Mouse (Mus musculus) layer of hippocampus, adult 6 months (tissue): ENCODE measurements around the gene Dpf2. TPM values are rescaled to one million over a fixed set of nuclear protein-coding genes. Genes with fewer than 3 reads are reported as not detected.

Source experiments
- long read RNA-seq, 2 experiments: library from polyadenylated mRNA; unstranded; transcript quantifications; one replicate each; pipeline ENCODE4 v2.0.0; 2019 to 2020
- polyA plus RNA-seq: library from polyadenylated mRNA; unstranded; fragments of <200 nt; fragmentation: Nextera tagmentation; gene quantifications from 2 replicates; pipeline ENCODE4 v1.2.3, GENCODE M21; 2021

Dpf2 gene
- polyA plus RNA-seq: 36.4 and 37.3 TPM in 2 replicates
- long read RNA-seq, experiment 1, transcript Dpf2-202 (12 exons, 2,406 nt): major isoform, 34 of 58 reads
- long read RNA-seq, experiment 1, transcript Dpf2-205 (11 exons, 3,314 nt): minor isoform, 9 of 58 reads
- long read RNA-seq, experiment 1, partial matches to known transcripts: 8 of 58 reads
- long read RNA-seq, experiment 1, other reads (novel, unspliced or antisense): 7 of 58 reads
- long read RNA-seq, experiment 2, transcript Dpf2-205 (11 exons, 3,314 nt): minor isoform, 92 of 464 reads
- long read RNA-seq, experiment 2, transcript Dpf2-202 (12 exons, 2,406 nt): major isoform, 315 of 464 reads
- long read RNA-seq, experiment 2, partial matches to known transcripts: 19 of 464 reads
- long read RNA-seq, experiment 2, other reads (novel, unspliced or antisense): 37 of 464 reads

DNA sequence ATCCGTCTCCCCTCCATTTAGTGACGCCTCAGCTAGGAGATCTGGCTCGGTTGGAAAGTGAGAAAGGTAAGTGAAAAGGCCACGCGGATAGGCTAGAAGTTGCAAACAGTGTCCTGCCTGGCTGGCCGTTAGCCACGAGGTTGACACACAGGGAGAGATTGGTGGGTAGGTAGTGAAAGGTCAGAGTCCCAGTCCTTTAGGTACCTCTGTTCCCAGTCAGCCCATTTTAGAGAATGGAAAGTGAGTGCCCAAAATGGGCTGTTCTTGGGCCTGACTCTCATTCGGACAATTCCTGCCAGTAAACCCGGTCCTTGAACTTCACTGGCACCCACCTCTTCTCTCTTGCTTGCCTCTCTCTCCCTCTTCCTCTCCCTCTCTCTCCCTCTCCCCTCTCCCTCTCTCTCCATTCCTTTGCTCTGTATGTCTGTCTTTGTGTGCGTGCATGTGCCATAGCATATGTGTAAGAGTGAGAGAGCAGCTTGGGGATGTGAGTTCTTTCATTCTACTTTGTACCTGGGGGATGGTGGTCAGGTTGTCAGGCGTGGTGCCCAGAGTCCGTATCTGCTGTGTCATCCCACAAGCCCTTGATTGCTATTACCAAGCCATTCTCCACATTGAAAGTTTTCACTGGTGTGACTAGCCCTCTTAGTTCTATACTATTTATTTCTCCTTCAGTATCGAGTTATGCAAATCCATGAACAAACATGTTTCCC is at the start of gene Dpf2:
Gene Dpf2 (minus strand): TSS at position 4 of the 713 bp plus-strand sequence.

DNA sequence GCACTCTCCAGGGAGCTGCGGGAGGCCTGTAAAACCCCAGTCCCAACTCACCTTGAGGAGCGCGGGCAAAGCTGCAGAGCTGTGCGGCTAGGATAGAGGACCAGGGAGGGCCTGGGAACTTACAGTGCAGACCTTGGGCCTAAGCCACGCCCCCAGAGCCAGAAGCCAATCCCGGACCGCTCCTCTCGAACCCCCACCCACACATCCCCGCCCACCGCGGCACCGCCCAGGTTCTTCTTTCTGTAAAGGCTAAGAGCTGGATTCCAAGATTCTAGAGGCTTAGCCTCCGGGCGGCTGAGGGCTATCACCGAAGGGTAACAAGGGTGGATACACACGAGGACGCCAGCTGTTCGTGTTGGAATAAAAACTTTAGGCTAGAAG is 11.9 kb upstream of the Dpf2 start, which contains the start of gene Cdc42ep2:
Gene Cdc42ep2 (minus strand): TSS at position 104 of the 381 bp plus-strand sequence.

GRCm38 (mm10) chr19:5894002-5894678 is 18.7 kb downstream of the Dpf2 start, which contains the start of gene Tigd3:
Gene Tigd3, minus strand, starts transcription at chr19:5894149.

DNA sequence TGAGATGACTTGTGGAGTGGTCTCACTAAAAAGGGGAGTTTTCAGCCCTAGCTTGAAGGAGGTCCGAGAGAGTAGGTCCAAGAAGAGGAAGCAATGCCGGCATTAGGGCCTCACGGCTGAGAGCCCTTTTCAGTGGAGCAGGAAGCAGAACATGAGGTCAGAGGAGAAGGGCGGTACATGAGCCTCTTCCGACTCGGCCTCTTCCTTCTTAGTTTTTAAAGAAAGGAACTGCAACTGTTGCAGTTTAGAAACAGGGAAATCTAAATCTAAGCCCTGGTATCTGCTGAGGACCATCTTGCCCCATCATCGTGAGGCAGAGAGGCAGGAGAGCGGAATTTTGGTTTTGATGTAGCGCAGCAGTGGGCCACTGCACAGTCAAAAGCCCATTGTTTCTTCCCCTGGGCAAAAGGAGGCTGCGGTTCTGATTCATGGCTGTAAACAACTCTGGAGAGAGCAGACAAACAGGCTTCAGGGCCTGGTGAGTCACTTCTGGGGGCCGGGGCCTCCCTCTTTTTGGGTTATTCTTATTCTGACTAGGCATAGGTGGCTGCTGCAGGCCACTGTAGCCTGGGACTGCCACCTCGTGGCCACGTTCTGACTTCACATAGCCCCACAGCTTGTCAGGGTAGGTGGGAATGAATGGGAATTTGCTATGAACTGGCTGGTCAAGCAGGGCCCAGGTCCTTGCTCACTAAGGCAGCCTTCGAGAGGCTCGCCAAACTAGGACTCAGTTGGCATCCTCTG is 35.0 kb downstream of the Dpf2 start, which contains the start of gene Slc25a45:
Gene Slc25a45 (plus strand): TSS at position 191 of the 744 bp plus-strand sequence.

DNA sequence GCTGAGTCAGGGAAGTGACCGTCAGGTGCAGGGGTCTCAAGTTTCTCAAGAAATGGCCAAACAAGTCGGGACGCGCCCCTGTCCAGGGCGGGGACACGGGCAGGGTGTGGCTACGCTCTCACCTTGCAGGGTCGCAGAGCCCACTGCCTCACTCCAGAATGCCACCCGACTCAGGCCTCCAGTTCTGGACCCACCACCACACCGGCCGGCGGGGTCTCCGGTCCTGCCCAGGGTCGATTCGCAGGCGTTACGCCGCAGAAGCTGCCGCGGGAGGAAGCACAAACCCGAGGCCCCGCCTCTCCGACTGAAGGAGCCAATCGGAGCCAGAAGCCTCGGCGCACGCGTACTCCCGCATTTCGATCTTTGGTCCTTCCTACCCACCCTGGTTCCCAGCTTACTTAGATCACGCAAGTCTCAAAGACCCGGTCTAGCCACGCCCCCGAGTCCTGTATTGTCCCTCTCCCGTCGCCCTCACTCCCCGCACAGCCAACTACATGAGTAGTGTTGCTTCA is 37.8 kb downstream of the Dpf2 start, which contains the start of gene Frmd8:
Gene Frmd8 (minus strand): TSS at position 306 of the 512 bp plus-strand sequence.

Other genes starting within 250 kb of the Dpf2 start
- gene Sipa1, start 249.3 kb downstream of the Dpf2 start, polyA plus RNA-seq: 7.2 and 9.3 TPM in 2 replicates
- gene Map3k11, start 224.3 kb downstream of the Dpf2 start, polyA plus RNA-seq: 6.1 and 6.9 TPM in 2 replicates
- 6.7 and 8.1 TPM in 2 replicates for gene Pcnx3, start 224.1 kb downstream of the Dpf2 start, polyA plus RNA-seq
- 0.65 and 0.82 TPM in 2 replicates for gene Kcnk7, start 208.6 kb downstream of the Dpf2 start, polyA plus RNA-seq
- 9.6 and 11.4 TPM in 2 replicates for gene Ehbp1l1, start 186.7 kb downstream of the Dpf2 start, polyA plus RNA-seq
- 13.9 and 17.1 TPM in 2 replicates for gene Fam89b, start 183.4 kb downstream of the Dpf2 start, polyA plus RNA-seq
- gene Ltbp3, start 172.1 kb downstream of the Dpf2 start, polyA plus RNA-seq: 2.5 and 4.3 TPM in 2 replicates
- gene Scyl1, start 141.6 kb downstream of the Dpf2 start, polyA plus RNA-seq: 53.3 and 62.2 TPM in 2 replicates
- 14.0 and 15.8 TPM in 2 replicates for gene Frmd8, start 37.7 kb downstream of the Dpf2 start, polyA plus RNA-seq
- gene Slc25a45, start 35.2 kb downstream of the Dpf2 start, polyA plus RNA-seq: 0.98 and 1.3 TPM in 2 replicates
- gene Tigd3, start 18.9 kb downstream of the Dpf2 start, polyA plus RNA-seq: 0.85 and 0.88 TPM in 2 replicates
- 8.6 and 11.3 TPM in 2 replicates for gene Cdc42ep2, start 11.8 kb upstream of the Dpf2 start, polyA plus RNA-seq
- 2.8 and 2.9 TPM in 2 replicates for gene Pola2, start 51.2 kb upstream of the Dpf2 start, polyA plus RNA-seq
- gene Slc22a20, start 73.1 kb upstream of the Dpf2 start, polyA plus RNA-seq: not detected in 2 replicates
- 1.8 and 2.2 TPM in 2 replicates for gene Capn1, start 102.9 kb upstream of the Dpf2 start, polyA plus RNA-seq
- 36.6 and 44.8 TPM in 2 replicates for gene Syvn1, start 133.6 kb upstream of the Dpf2 start, polyA plus RNA-seq
- gene Mrpl49, start 144.8 kb upstream of the Dpf2 start, polyA plus RNA-seq: 51.5 and 58.6 TPM in 2 replicates
- gene Fau, start 144.8 kb upstream of the Dpf2 start, polyA plus RNA-seq: 3,358 and 3,673 TPM in 2 replicates
- 85.4 and 98.5 TPM in 2 replicates for gene Znhit2, start 148.2 kb upstream of the Dpf2 start, polyA plus RNA-seq
- 14.6 and 16.9 TPM in 2 replicates for gene Tm7sf2, start 155.4 kb upstream of the Dpf2 start, polyA plus RNA-seq
- 77.5 and 93.8 TPM in 2 replicates for gene Vps51, start 164.2 kb upstream of the Dpf2 start, polyA plus RNA-seq
- gene Tmem262, start 167.0 kb upstream of the Dpf2 start, polyA plus RNA-seq: not detected in 2 replicates
- 0.39 TPM in 1 of 2 replicates, not detected in the other for gene Gm28374, start 169.2 kb upstream of the Dpf2 start, polyA plus RNA-seq
- 66.0 and 69.1 TPM in 2 replicates for gene Zfpl1, start 171.9 kb upstream of the Dpf2 start, polyA plus RNA-seq
- 0.09 and 0.10 TPM in 2 replicates for gene Cdca5, start 172.0 kb upstream of the Dpf2 start, polyA plus RNA-seq
- gene AC131692.1, start 181.4 kb upstream of the Dpf2 start, polyA plus RNA-seq: not detected in 2 replicates
- 0.09 TPM in 1 of 2 replicates, not detected in the other for gene Naaladl1, start 192.8 kb upstream of the Dpf2 start, polyA plus RNA-seq
- 43.5 and 44.1 TPM in 2 replicates for gene Sac3d1, start 205.6 kb upstream of the Dpf2 start, polyA plus RNA-seq
- 66.8 and 74.4 TPM in 2 replicates for gene Snx15, start 215.3 kb upstream of the Dpf2 start, polyA plus RNA-seq
- 0.24 TPM in 1 of 2 replicates, not detected in the other for gene Batf2, start 228.0 kb upstream of the Dpf2 start, polyA plus RNA-seq
- gene Arl2, start 228.5 kb upstream of the Dpf2 start, polyA plus RNA-seq: 169 and 184 TPM in 2 replicates